Mouse (Mus musculus) heart, postnatal 0 days (tissue): ENCODE data around the gene Lrch4. TPM values are rescaled to one million over a fixed set of nuclear protein-coding genes. Genes with fewer than 3 reads are reported as not detected.
A peak's percentile ranks its signal among the peaks of the same experiment; 100 is the strongest.

Experiments used
- ATAC-seq: fragments of 200-750 bp; cut with Nextera tagmentation; 2 replicates; pipeline ENCODE4 v1.8.0; 2017; ENCODE audit warnings: low read depth, moderate number of reproducible peaks, moderate library complexity; ENCODE audit not compliant: insufficient read depth
- DNase-seq: peaks from one replicate; pipeline ENCODE4 v3.0.0-alpha.2; 2016; ENCODE audit warnings: low spot score
- H3K27ac ChIP-seq: fragments of 300-500 bp; sonication (generic); 2 replicates; pipeline ENCODE4 v1.5.1; 2014; ENCODE audit warnings: low read depth, mild to moderate bottlenecking
- H3K27me3 ChIP-seq: fragments of 300-500 bp; sonication (generic); 2 replicates; pipeline ENCODE4 v1.6.1; 2014; ENCODE audit warnings: low read length, mixed read lengths; ENCODE audit not compliant: control insufficient read depth, insufficient read depth
- H3K36me3 ChIP-seq: fragments of 300-500 bp; sonication (generic); replicated peaks from 2 replicates; pipeline ENCODE4 v1.6.1; 2014; ENCODE audit warnings: low read length, mixed read lengths; ENCODE audit not compliant: control insufficient read depth, insufficient read depth
- H3K4me1 ChIP-seq: fragments of 300-500 bp; sonication (generic); 2 replicates; pipeline ENCODE4 v1.6.1; 2014; ENCODE audit warnings: antibody characterized with exemption; ENCODE audit not compliant: control insufficient read depth, insufficient read depth
- H3K4me2 ChIP-seq: fragments of 300-500 bp; sonication (generic); 2 replicates; pipeline ENCODE4 v1.6.1; 2014; ENCODE audit warnings: low read depth, mild to moderate bottlenecking, low read length, moderate library complexity
- H3K4me3 ChIP-seq: fragments of 300-500 bp; sonication (generic); 2 replicates; pipeline ENCODE4 v1.5.1; 2014; ENCODE audit warnings: low read depth, low read length
- H3K9ac ChIP-seq: fragments of 300-500 bp; sonication (generic); replicated peaks from 2 replicates; pipeline ENCODE4 v1.6.1; 2014; ENCODE audit warnings: low read depth, low read length, mixed read lengths
- H3K9me3 ChIP-seq: fragments of 300-500 bp; sonication (generic); replicated peaks from 2 replicates; pipeline ENCODE4 v1.6.1; 2016; ENCODE audit warnings: low read length; ENCODE audit not compliant: control insufficient read depth
- CTCF ChIP-seq: IDR thresholded peaks from 2 replicates; pipeline ENCODE4 v1.5.1; 2016; ENCODE audit warnings: antibody characterized with exemption, control low read depth, low read depth
- EP300 ChIP-seq: IDR thresholded peaks from 2 replicates; pipeline ENCODE4 v1.6.1; 2016; ENCODE audit warnings: antibody characterized with exemption, low read depth
- WGBS: fragments of 180-500 bp; shearing (Covaris S2); extraction: QIAGEN DNeasy Blood & Tissue Kit; methylation state at CpG from one replicate; pipeline ENCODE4 v1.1.7; 2014; 5-methylcytosine and 5-hydroxymethylcytosine counted together
- polyA plus RNA-seq: library from polyadenylated mRNA; unstranded; fragments of >200 nt; fragmentation: Nextera tagmentation; extraction: Ambion mirVana; gene quantifications from 2 replicates; pipeline ENCODE4 v1.2.1, GENCODE M21; 2015
- total RNA-seq: library from RNA; depleted of rRNA; stranded (reverse); fragments of >200 nt; gene quantifications from 2 replicates; pipeline ENCODE4 v1.2.3, GENCODE M21; 2014; ENCODE audit warnings: low replicate concordance

Gene Lrch4
- total and polyA plus RNA-seq, 2 experiments from 2014 or later: 12.7 to 15.9 TPM

GRCm38 (mm10) chr5:137608654-137609190 is 20.2 kb upstream of the Lrch4 start:
- H3K4me2 ChIP-seq: 0 out of 2 replicates have a peak overlapping the region, but pooled peaks have one; percentile 7
- no peak overlapping the region for H3K4me3 ChIP-seq
- no peaks in the 10 kb centered on the region for H3K9me3 ChIP-seq
- 37% methylated on average over 22 of the region's 23 CpGs for WGBS
- peak overlapping the region; percentile 4; the same call in 1 of the 2 replicates for H3K9ac ChIP-seq
- no peaks in the 10 kb centered on the region for H3K27me3 ChIP-seq
- DNase-seq (no peak), ATAC-seq (no peak)
- no peak for TF ChIP-seq EP300
- TF ChIP-seq CTCF: no peak
- peaks cover 27% of the 10 kb centered on the region for H3K36me3 ChIP-seq
- peaks cover 31% of the 10 kb centered on the region for H3K4me1 ChIP-seq
- no peak overlapping the region for H3K27ac ChIP-seq

- ATAC-seq: no peak
- Histone ChIP-seq H3K9me3 (no peaks in the 10 kb centered on the region), H3K27ac (no peak overlapping the region), H3K4me1 (peaks cover 31% of the 10 kb centered on the region), H3K4me3 (no peak overlapping the region), H3K36me3 (peaks cover 27% of the 10 kb centered on the region), H3K4me2 (no peak overlapping the region), H3K27me3 (no peaks in the 10 kb centered on the region), H3K9ac (no peak overlapping the region)
- TF ChIP-seq CTCF (no peak), EP300 (no peak)
- no peak for DNase-seq
- 71% methylated on average over 3 of the region's 3 CpGs for WGBS
Observed at GRCm38 (mm10) chr5:137609292-137609691, 19.6 kb upstream of the Lrch4 start.

- ATAC-seq (no peak), DNase-seq (no peak)
- peak overlapping the region; percentile 92 for H3K27ac ChIP-seq
- H3K27me3 ChIP-seq: no peaks in the 10 kb centered on the region
- 0 out of 2 replicates have a peak overlapping the region, but pooled peaks have one; percentile 51 for H3K9ac ChIP-seq
- peak overlapping the region; percentile 53 for H3K4me2 ChIP-seq
- TF ChIP-seq CTCF: no peak
- TF ChIP-seq EP300: no peak
- peaks cover 24% of the 10 kb centered on the region for H3K36me3 ChIP-seq
- 55% methylated on average over 4 of the region's 4 CpGs for WGBS
- H3K4me3 ChIP-seq: peak overlapping the region; percentile 35
- H3K9me3 ChIP-seq: no peaks in the 10 kb centered on the region
- H3K4me1 ChIP-seq: peaks cover 31% of the 10 kb centered on the region
Observed at GRCm38 (mm10) chr5:137610056-137610455, 18.9 kb upstream of the Lrch4 start.

GRCm38 (mm10) chr5:137610548-137611244 is 18.2 kb upstream of the Lrch4 start:
- DNase-seq (peak; percentile 85), ATAC-seq (peak; percentile 79)
- TF ChIP-seq EP300 (0 out of 2 replicates have a peak, but pooled peaks have one; percentile 55), CTCF (0 out of 2 replicates have a peak, but pooled peaks have one; percentile 9)
- peak overlapping the region; percentile 92 for H3K27ac ChIP-seq
- H3K36me3 ChIP-seq: peaks cover 17% of the 10 kb centered on the region
- H3K4me1 ChIP-seq: peaks cover 31% of the 10 kb centered on the region
- WGBS: 8% methylated on average over 12 of the region's 12 CpGs
- H3K9me3 ChIP-seq: no peaks in the 10 kb centered on the region
- H3K9ac ChIP-seq: peak overlapping the region; percentile 51
- no peaks in the 10 kb centered on the region for H3K27me3 ChIP-seq
- peak overlapping the region; percentile 35 for H3K4me3 ChIP-seq
- H3K4me2 ChIP-seq: peak overlapping the region; percentile 53

GRCm38 (mm10) chr5:137611245-137611602 is 17.7 kb upstream of the Lrch4 start:
- H3K9ac ChIP-seq: peak overlapping the region; percentile 51

More at GRCm38 (mm10) chr5:137611245-137611602, 17.7 kb upstream of the Lrch4 start:
- peak; percentile 55 for DNase-seq
- Histone ChIP-seq H3K4me3 (peak overlapping the region; percentile 35), H3K4me2 (peak overlapping the region; percentile 53), H3K27ac (peak overlapping the region; percentile 92), H3K27me3 (no peaks in the 10 kb centered on the region), H3K36me3 (peaks cover 12% of the 10 kb centered on the region), H3K9me3 (no peaks in the 10 kb centered on the region), H3K4me1 (peaks cover 31% of the 10 kb centered on the region)
- TF ChIP-seq EP300: no peak
- TF ChIP-seq CTCF: no peak
- peak; percentile 61 for ATAC-seq
- WGBS: 6% methylated on average over 6 of the region's 6 CpGs
